Mouse (Mus musculus) lung, postnatal 0 days (tissue): ENCODE data around the gene Pard6a.

Experiments
- CTCF ChIP-seq: IDR thresholded peaks from 2 replicates; pipeline ENCODE4 v1.5.1; 2016; ENCODE audit warnings: antibody characterized with exemption, mild to moderate bottlenecking
- EP300 ChIP-seq: IDR thresholded peaks from 2 replicates; pipeline ENCODE4 v1.6.1; 2016; ENCODE audit warnings: antibody characterized with exemption, mild to moderate bottlenecking, control low read depth

DNA sequence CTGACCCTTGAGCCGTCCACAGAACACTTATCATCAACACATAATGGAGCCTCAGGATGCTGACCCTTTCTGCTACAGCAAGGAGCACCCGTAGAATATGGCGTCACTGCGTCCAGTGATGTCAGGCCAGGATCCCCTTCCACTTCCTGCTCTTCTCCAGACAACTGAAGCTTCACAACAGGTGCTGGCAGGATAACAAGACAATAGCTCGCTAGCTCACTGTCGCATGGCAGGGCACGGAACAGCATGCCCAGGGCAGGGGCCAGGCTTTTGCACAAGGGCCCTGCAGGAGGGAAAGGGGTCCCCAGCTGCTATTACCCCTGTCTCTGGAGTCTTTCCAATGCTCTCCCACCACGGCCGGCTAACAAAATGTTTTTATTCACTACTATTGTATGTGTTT is 21.9 kb downstream of the Pard6a start:
- TF ChIP-seq CTCF: no peak
- no peak for TF ChIP-seq EP300
